Mouse (Mus musculus): ENCODE measurements at regions not wholly inside any gene's neighbourhood (a gene's known extent, or its start where the extent isn't known, plus 50 kb on each side); places are given as distances from the start of the nearest gene placed in this dataset.

GRCm38 (mm10) chr1:63851476-63852094, 82.5 kb upstream of the 4933402D24Rik start:
- no peak for DNase-seq (ENCODE audit: low spot score in 2 of 2)

GRCm38 (mm10) chr1:63850262-63850661, 81.2 kb upstream of the 4933402D24Rik start:
- DNase-seq (ENCODE audit: low spot score in 2 of 2): no peak

GRCm38 (mm10) chr1:63828174-63828844, 59.2 kb upstream of the 4933402D24Rik start:
- DNase-seq (ENCODE audit: low spot score in 2 of 2): no peak

- no peak for DNase-seq (ENCODE audit: low spot score in 2 of 2)
Observed at GRCm38 (mm10) chr1:63820614-63821270, 51.7 kb upstream of the 4933402D24Rik start.

- DNase-seq (ENCODE audit: low spot score in 2 of 2): peak; percentile 17 to 30
Observed at GRCm38 (mm10) chr1:63819536-63820254, 50.6 kb upstream of the 4933402D24Rik start.
